Mouse (Mus musculus) C2C12 (cell line): ENCODE data around the gene Irak4. TPM values are rescaled to one million over a fixed set of nuclear protein-coding genes. Genes with fewer than 3 reads are reported as not detected.

Experiments used
- H3K27me3 ChIP-seq: one replicate; pipeline ENCODE4 v1.6.1; 2011; ENCODE audit not compliant: control insufficient read depth, insufficient read depth, insufficient read length
- H3K36me3 ChIP-seq: one replicate; pipeline ENCODE4 v1.6.1; 2011; ENCODE audit not compliant: control insufficient read depth, insufficient read depth
- H3K4me3 ChIP-seq: one replicate; pipeline ENCODE4 v1.5.1; 2011; ENCODE audit warnings: mild to moderate bottlenecking, control low read depth; ENCODE audit not compliant: poor library complexity, insufficient read depth, severe bottlenecking
- H3K79me2 ChIP-seq: one replicate; pipeline ENCODE4 v1.6.1; 2011; ENCODE audit not compliant: control insufficient read depth, insufficient read depth
- H3K79me3 ChIP-seq: one replicate; pipeline ENCODE4 v1.6.1; 2011; ENCODE audit warnings: low read depth, control low read depth
- H3ac ChIP-seq: one replicate; pipeline ENCODE3; 2011; ENCODE audit warnings: low read depth; ENCODE audit not compliant: control insufficient read depth, insufficient read length
- CEBPB ChIP-seq: IDR thresholded peaks from one replicate; pipeline ENCODE4 v1.6.1; 2011; ENCODE audit warnings: low read depth, mild to moderate bottlenecking, control low read depth, moderate library complexity
- CTCF ChIP-seq: IDR thresholded peaks from one replicate; pipeline ENCODE4 v1.5.1; 2011; ENCODE audit not compliant: control insufficient read depth, insufficient read depth, insufficient read length
- FOSL1 ChIP-seq: IDR thresholded peaks from one replicate; pipeline ENCODE4 v1.8.0; 2011; ENCODE audit warnings: mild to moderate bottlenecking, low read length; ENCODE audit not compliant: poor library complexity, insufficient read depth, severe bottlenecking
- MAX ChIP-seq: IDR thresholded peaks from one replicate; pipeline ENCODE4 v1.6.1; 2011; ENCODE audit warnings: mild to moderate bottlenecking, control low read depth
- MYOD1 ChIP-seq: IDR thresholded peaks from one replicate; pipeline ENCODE4 v1.6.1; 2011; ENCODE audit warnings: low read depth; ENCODE audit not compliant: control insufficient read depth, insufficient read length
- MYOG ChIP-seq: IDR thresholded peaks from one replicate; pipeline ENCODE4 v1.6.1; 2011; ENCODE audit not compliant: control insufficient read depth, insufficient read length; ENCODE audit errors: extremely low read depth
- USF1 ChIP-seq: IDR thresholded peaks from one replicate; pipeline ENCODE4 v1.6.1; 2011; ENCODE audit warnings: low read depth, mild to moderate bottlenecking, control low read depth, moderate library complexity
- polyA plus RNA-seq: library from polyadenylated mRNA; unstranded; fragments of >200 nt; fragmentation: generic; extraction: Trizol; gene quantifications from one replicate; pipeline ENCODE4 v1.2.1, GENCODE M21; 2012; ENCODE audit warnings: missing spikeins

Gene Irak4
- polyA plus RNA-seq, 1 experiment = 5.1 TPM

GRCm38 (mm10) chr15:94584738-94585137 lies 41.3 kb downstream of the Irak4 start:
- Histone ChIP-seq H3K27me3 (no peaks in the 10 kb centered on the region), H3K4me3 (no peak overlapping the region), H3K36me3 (peaks cover 82% of the 10 kb centered on the region), H3K79me3 (peaks cover 30% of the 10 kb centered on the region), H3K79me2 (peaks cover 41% of the 10 kb centered on the region), H3ac (no peak overlapping the region)
- no peak for TF ChIP-seq MYOD1
- no peak for TF ChIP-seq CTCF
- no peak for TF ChIP-seq FOSL1
- no peak for TF ChIP-seq MAX
- TF ChIP-seq CEBPB = no peak
- no peak for TF ChIP-seq MYOG
- no peak for TF ChIP-seq USF1

DNA sequence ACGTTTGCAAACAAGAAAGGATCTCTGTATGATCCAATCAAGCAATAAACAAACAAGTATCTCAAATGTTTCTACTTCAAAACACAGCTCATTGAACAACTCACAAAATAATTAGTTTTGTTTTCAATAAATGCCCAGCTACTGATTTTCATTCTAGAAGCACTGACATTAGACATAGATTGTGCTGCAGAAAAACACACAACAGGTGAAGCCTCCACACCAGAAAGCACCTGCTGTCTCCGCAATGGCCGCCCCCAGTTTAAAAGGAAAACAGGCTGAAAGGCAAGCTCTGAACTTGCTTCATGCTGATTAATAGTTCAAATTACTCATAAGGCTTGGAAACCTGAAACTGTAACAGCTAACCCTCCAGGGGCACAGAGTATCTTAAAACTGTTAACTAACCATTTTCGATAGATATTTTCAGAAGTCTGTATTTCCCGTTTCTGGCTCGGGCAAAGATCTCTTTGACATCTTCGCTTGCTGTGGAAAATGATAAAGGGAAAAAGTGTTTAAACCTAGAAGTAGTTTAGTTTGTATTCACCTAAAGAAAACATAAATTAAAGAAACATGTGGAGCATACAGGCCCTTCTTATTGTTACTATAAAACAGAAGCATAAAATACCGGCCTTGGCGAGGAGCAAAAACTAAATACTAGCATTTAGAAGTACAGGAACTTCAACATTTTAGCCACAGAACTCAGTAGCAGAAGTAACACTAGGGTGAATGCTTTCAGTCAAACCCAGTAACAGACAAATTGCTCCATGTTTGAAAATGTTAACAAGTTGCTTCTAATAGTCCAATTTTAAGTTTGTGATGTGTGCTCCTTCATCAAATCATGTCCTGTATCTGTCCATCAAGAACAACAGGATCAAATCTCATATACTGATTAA lies 44.6 kb downstream of the Irak4 start:
- no peak for TF ChIP-seq MYOG
- TF ChIP-seq CTCF = no peak
- no peak for TF ChIP-seq FOSL1
- TF ChIP-seq MYOD1 = no peak
- TF ChIP-seq USF1 = no peak
- TF ChIP-seq CEBPB = no peak
- no peak for TF ChIP-seq MAX
- Histone ChIP-seq H3K36me3 (peaks cover 49% of the 10 kb centered on the region), H3K79me3 (peaks cover 30% of the 10 kb centered on the region), H3ac (no peak overlapping the region), H3K27me3 (no peaks in the 10 kb centered on the region), H3K4me3 (peak overlapping the region; percentile 95), H3K79me2 (peaks cover 41% of the 10 kb centered on the region)

GRCm38 (mm10) chr15:94589219-94590075 lies 46.0 kb downstream of the Irak4 start, which contains the start of gene Twf1:
Gene Twf1, minus strand, starts transcription at chr15:94589889.
- Histone ChIP-seq H3K27me3 (no peaks in the 10 kb centered on the region), H3K4me3 (peak within 1 kb of the TSS; percentile 95), H3ac (peak within 1 kb of the TSS; percentile 98), H3K79me2 (peaks cover 41% of the 10 kb centered on the region), H3K36me3 (peaks cover 35% of the 10 kb centered on the region), H3K79me3 (peaks cover 30% of the 10 kb centered on the region)
- TF ChIP-seq MYOD1 (no peak), MYOG (no peak), CTCF (no peak), CEBPB (no peak), MAX (no peak), USF1 (no peak), FOSL1 (no peak)

DNA sequence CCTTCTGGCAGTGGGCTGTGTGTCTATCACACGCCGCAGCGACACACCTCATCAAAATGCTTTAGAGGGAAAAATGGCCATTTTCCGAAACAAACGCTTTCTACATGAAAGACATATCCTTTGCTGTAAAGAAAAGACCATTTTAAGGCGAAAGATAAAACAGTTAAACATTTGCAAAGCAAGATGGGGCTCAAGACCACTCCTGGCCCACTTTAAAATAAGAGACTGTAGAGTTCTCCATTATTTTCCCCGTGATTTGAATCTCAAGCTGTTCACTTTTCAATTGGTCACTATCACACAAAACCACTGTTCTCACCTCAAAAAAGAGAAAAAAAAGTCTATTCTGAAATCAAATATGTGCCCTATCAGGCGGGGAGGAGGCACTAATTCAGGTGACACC lies 46.6 kb downstream of the Irak4 start:
- peaks cover 30% of the 10 kb centered on the region for H3K79me3 ChIP-seq
- H3K27me3 ChIP-seq = no peaks in the 10 kb centered on the region
- no peak for TF ChIP-seq MYOG
- no peak for TF ChIP-seq MAX
- TF ChIP-seq CTCF = no peak
- TF ChIP-seq FOSL1 = no peak
- TF ChIP-seq USF1 = no peak
- TF ChIP-seq CEBPB = no peak
- TF ChIP-seq MYOD1 = no peak

GRCm38 (mm10) chr15:94591356-94591755 lies 47.9 kb downstream of the Irak4 start:
- TF ChIP-seq MYOG = no peak
- TF ChIP-seq USF1 = no peak
- TF ChIP-seq CEBPB = no peak
- no peak for TF ChIP-seq MAX
- no peak for TF ChIP-seq CTCF
- no peak for TF ChIP-seq MYOD1
- no peak for TF ChIP-seq FOSL1
- Histone ChIP-seq H3K27me3 (no peaks in the 10 kb centered on the region), H3ac (no peak overlapping the region), H3K79me2 (peaks cover 32% of the 10 kb centered on the region), H3K4me3 (no peak overlapping the region), H3K79me3 (peaks cover 26% of the 10 kb centered on the region), H3K36me3 (peaks cover 16% of the 10 kb centered on the region)

More for the DNA sequence above, 46.6 kb downstream of the Irak4 start:
- H3K79me2 ChIP-seq = peaks cover 41% of the 10 kb centered on the region
- H3K4me3 ChIP-seq = peak overlapping the region; percentile 95
- H3ac ChIP-seq = no peak overlapping the region
- H3K36me3 ChIP-seq = peaks cover 29% of the 10 kb centered on the region
